Mouse (Mus musculus) heart, embryonic 15.5 days (tissue): ENCODE data around the gene Ubxn6. TPM values are rescaled to one million over a fixed set of nuclear protein-coding genes. Genes with fewer than 3 reads are reported as not detected.

Experiments used
- ATAC-seq: fragments of 200-750 bp; cut with Nextera tagmentation; replicated peaks from 2 replicates; pipeline ENCODE4 v1.8.0; 2017; ENCODE audit warnings: low read depth, moderate TSS enrichment; ENCODE audit not compliant: insufficient number of reproducible peaks, insufficient read depth, low FRiP score
- H3K27ac ChIP-seq: fragments of 300-500 bp; sonication (generic); 2 replicates; pipeline ENCODE4 v1.5.1; 2015; ENCODE audit warnings: mild to moderate bottlenecking, inconsistent platforms
- H3K27me3 ChIP-seq: fragments of 300-500 bp; sonication (generic); 2 replicates; pipeline ENCODE4 v1.6.1; 2015; ENCODE audit warnings: inconsistent platforms
- H3K36me3 ChIP-seq: fragments of 300-500 bp; sonication (generic); 2 replicates; pipeline ENCODE4 v1.6.1; 2015; ENCODE audit warnings: mild to moderate bottlenecking, inconsistent platforms
- H3K4me1 ChIP-seq: fragments of 300-500 bp; sonication (generic); replicated peaks from 2 replicates; pipeline ENCODE4 v1.6.1; 2015; ENCODE audit warnings: inconsistent platforms
- H3K4me2 ChIP-seq: fragments of 300-500 bp; sonication (generic); 2 replicates; pipeline ENCODE4 v1.6.1; 2015; ENCODE audit warnings: inconsistent platforms, mild to moderate bottlenecking, moderate library complexity
- H3K4me3 ChIP-seq: fragments of 300-500 bp; sonication (generic); 2 replicates; pipeline ENCODE4 v1.5.1; 2015; ENCODE audit warnings: mild to moderate bottlenecking, inconsistent platforms
- H3K9ac ChIP-seq: fragments of 300-500 bp; sonication (generic); 2 replicates; pipeline ENCODE4 v1.6.1; 2015; ENCODE audit warnings: mild to moderate bottlenecking, inconsistent platforms
- H3K9me3 ChIP-seq: fragments of 300-500 bp; sonication (generic); replicated peaks from 2 replicates; pipeline ENCODE4 v1.6.1; 2016; ENCODE audit warnings: inconsistent platforms
- WGBS: fragments of 180-500 bp; shearing (Covaris S2); methylation state at CpG from one replicate; pipeline ENCODE4 v1.1.7; 2015; ENCODE audit warnings: mixed read lengths; 5-methylcytosine and 5-hydroxymethylcytosine counted together
- polyA plus RNA-seq: library from polyadenylated mRNA; unstranded; fragments of >200 nt; fragmentation: Nextera tagmentation; extraction: Ambion mirVana; gene quantifications from 2 replicates; pipeline ENCODE4 v1.2.1, GENCODE M21; 2015

The Ubxn6 gene
- polyA plus RNA-seq, 1 experiment from 2014 or later = 45.0 TPM

GRCm38 (mm10) chr17:56032127-56032733 is 42.6 kb downstream of the Ubxn6 start:
- H3K9me3 ChIP-seq = no peaks in the 10 kb centered on the region
- no peak overlapping the region for H3K9ac ChIP-seq
- peaks cover 63% of the 10 kb centered on the region for H3K4me1 ChIP-seq
- ATAC-seq = no peak
- H3K27me3 ChIP-seq = no peaks in the 10 kb centered on the region
- WGBS = 65% methylated on average over 6 of the region's 6 CpGs
- H3K27ac ChIP-seq = no peak overlapping the region
- H3K4me3 ChIP-seq = no peak overlapping the region
- H3K4me2 ChIP-seq = no peak overlapping the region
- peaks cover 17% of the 10 kb centered on the region; the same call in 1 of the 2 replicates for H3K36me3 ChIP-seq

- Histone ChIP-seq H3K27ac (peak overlapping the region; percentile 40; the same call in 1 of the 2 replicates), H3K9me3 (no peaks in the 10 kb centered on the region), H3K4me2 (no peak overlapping the region), H3K4me1 (peaks cover 68% of the 10 kb centered on the region), H3K27me3 (no peaks in the 10 kb centered on the region), H3K36me3 (peaks cover 17% of the 10 kb centered on the region; the same call in 1 of the 2 replicates), H3K9ac (no peak overlapping the region; the same call in 1 of the 2 replicates), H3K4me3 (no peak overlapping the region)
- no peak for ATAC-seq
- WGBS = 93% methylated on average over 7 of the region's 7 CpGs
Observed at GRCm38 (mm10) chr17:56031431-56031830, 43.4 kb downstream of the Ubxn6 start.

- ATAC-seq = peak; percentile 17; the same call in 1 of the 2 replicates
- 31% methylated on average over 5 of the region's 5 CpGs for WGBS
- peaks cover 74% of the 10 kb centered on the region for H3K4me1 ChIP-seq
Observed at GRCm38 (mm10) chr17:56030919-56031318, 43.9 kb downstream of the Ubxn6 start.

GRCm38 (mm10) chr17:56030238-56030870 is 44.5 kb downstream of the Ubxn6 start:
- H3K4me3 ChIP-seq = no peak overlapping the region
- peaks cover 17% of the 10 kb centered on the region; the same call in 1 of the 2 replicates for H3K36me3 ChIP-seq
- no peaks in the 10 kb centered on the region for H3K9me3 ChIP-seq
- 79% methylated on average over 9 of the region's 9 CpGs for WGBS
- no peaks in the 10 kb centered on the region for H3K27me3 ChIP-seq
- H3K27ac ChIP-seq = 0 out of 2 replicates have a peak overlapping the region, but pooled peaks have one; percentile 40
- H3K4me2 ChIP-seq = no peak overlapping the region
- no peak for ATAC-seq
- H3K9ac ChIP-seq = no peak overlapping the region
- peaks cover 74% of the 10 kb centered on the region for H3K4me1 ChIP-seq

More at GRCm38 (mm10) chr17:56030919-56031318, 43.9 kb downstream of the Ubxn6 start:
- Histone ChIP-seq H3K4me3 (no peak overlapping the region), H3K9me3 (no peaks in the 10 kb centered on the region), H3K27me3 (no peaks in the 10 kb centered on the region), H3K36me3 (peaks cover 17% of the 10 kb centered on the region; the same call in 1 of the 2 replicates), H3K27ac (peak overlapping the region; percentile 40), H3K9ac (no peak overlapping the region), H3K4me2 (no peak overlapping the region)

- Histone ChIP-seq H3K27me3 (no peaks in the 10 kb centered on the region), H3K9me3 (no peaks in the 10 kb centered on the region), H3K4me1 (peaks cover 80% of the 10 kb centered on the region), H3K27ac (no peak overlapping the region), H3K4me3 (no peak overlapping the region), H3K36me3 (peaks cover 4% of the 10 kb centered on the region; the same call in 1 of the 2 replicates), H3K4me2 (no peak overlapping the region), H3K9ac (no peak overlapping the region)
- 86% methylated on average over 5 of the region's 5 CpGs for WGBS
- ATAC-seq = no peak
Observed at GRCm38 (mm10) chr17:56027801-56028441, 46.9 kb downstream of the Ubxn6 start.

DNA sequence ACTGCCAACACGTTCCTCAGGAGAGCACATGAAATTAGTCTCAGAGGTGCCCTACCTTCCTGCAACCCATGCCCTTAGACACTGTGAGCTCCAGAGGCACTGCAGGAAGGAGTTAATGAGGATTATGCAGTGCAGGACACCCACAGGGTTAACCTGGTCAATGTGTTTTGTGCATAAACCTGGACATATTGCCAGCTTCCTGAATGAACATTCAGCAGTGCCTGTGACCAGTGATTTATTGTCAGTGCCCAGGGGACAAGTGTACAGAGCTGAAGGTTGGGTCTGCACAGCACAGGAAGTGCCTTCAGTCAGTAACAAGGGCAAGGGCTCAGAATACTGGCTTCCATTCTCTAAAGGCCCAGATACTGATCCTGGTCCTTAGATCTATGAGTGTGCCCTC is 47.9 kb downstream of the Ubxn6 start:
- no peak for ATAC-seq
- 51% methylated on average over 1 of the region's 1 CpGs for WGBS
- H3K27ac ChIP-seq = peak overlapping the region; percentile 39

DNA sequence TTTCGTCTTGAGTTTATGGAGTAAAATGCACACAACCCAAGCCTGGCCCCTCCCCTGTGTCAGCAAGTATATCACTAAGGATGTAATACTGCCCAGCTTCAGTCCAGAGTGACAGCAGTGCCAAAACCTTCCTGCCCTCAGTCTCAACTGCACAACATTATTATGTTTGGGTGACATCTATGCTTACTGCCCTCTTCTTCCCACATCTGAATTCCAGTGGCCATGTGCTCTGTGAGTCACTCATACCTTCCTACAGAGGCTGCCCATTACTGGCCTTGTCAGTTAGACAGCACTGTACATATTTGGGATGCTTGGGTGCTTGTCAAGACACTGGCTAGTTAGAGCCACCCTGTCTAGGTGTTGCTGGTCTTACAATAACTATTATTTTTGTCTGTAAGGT is 48.5 kb downstream of the Ubxn6 start:
- H3K4me1 ChIP-seq = peaks cover 82% of the 10 kb centered on the region
- no peak overlapping the region for H3K4me3 ChIP-seq
- ATAC-seq = no peak
- no peaks in the 10 kb centered on the region for H3K27me3 ChIP-seq
- 0 out of 2 replicates have a peak overlapping the region, but pooled peaks have one; percentile 1 for H3K9ac ChIP-seq
- no peak overlapping the region for H3K4me2 ChIP-seq
- peaks cover 4% of the 10 kb centered on the region; the same call in 1 of the 2 replicates for H3K36me3 ChIP-seq
- 39% methylated on average over 1 of the region's 1 CpGs for WGBS
- H3K9me3 ChIP-seq = no peaks in the 10 kb centered on the region
- peak overlapping the region; percentile 39 for H3K27ac ChIP-seq

More for the DNA sequence above, 47.9 kb downstream of the Ubxn6 start:
- H3K27me3 ChIP-seq = no peaks in the 10 kb centered on the region
- H3K9me3 ChIP-seq = no peaks in the 10 kb centered on the region
- H3K4me3 ChIP-seq = no peak overlapping the region
- H3K4me2 ChIP-seq = no peak overlapping the region
- peaks cover 81% of the 10 kb centered on the region for H3K4me1 ChIP-seq
- 0 out of 2 replicates have a peak overlapping the region, but pooled peaks have one; percentile 1 for H3K9ac ChIP-seq
- H3K36me3 ChIP-seq = peaks cover 4% of the 10 kb centered on the region; the same call in 1 of the 2 replicates

DNA sequence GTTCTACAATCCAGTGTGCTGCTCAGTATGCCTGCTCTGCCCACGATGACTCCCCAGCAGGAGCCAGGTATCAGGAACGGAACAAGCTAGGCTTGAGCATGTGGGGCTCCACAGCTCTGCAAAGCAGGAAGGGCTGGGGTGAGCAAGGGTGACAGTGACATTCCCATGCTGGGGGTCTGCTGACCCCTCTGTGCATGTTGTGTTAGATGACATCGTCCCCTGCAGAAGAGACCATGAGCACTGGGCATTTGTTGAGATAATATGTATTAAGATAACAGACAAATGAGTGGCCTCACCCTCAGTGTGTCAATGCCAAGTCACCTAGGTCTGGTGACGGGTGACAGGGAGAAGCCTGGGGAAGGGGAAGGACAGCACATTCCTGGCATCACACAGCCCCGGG is 49.9 kb downstream of the Ubxn6 start:
- H3K27ac ChIP-seq = no peak overlapping the region
- 34% methylated on average over 5 of the region's 5 CpGs for WGBS

GRCm38 (mm10) chr17:56024476-56024875 is 50.4 kb downstream of the Ubxn6 start:
- Histone ChIP-seq H3K4me1 (peaks cover 80% of the 10 kb centered on the region), H3K36me3 (peaks cover 8% of the 10 kb centered on the region; the same call in 1 of the 2 replicates), H3K4me2 (no peak overlapping the region), H3K27me3 (no peaks in the 10 kb centered on the region), H3K27ac (no peak overlapping the region), H3K4me3 (no peak overlapping the region), H3K9ac (no peak overlapping the region; the same call in 1 of the 2 replicates), H3K9me3 (no peaks in the 10 kb centered on the region)
- no peak for ATAC-seq
- WGBS = 42% methylated on average over 2 of the region's 2 CpGs

More for the DNA sequence above, 49.9 kb downstream of the Ubxn6 start:
- Histone ChIP-seq H3K9me3 (no peaks in the 10 kb centered on the region), H3K36me3 (peaks cover 4% of the 10 kb centered on the region; the same call in 1 of the 2 replicates), H3K4me3 (no peak overlapping the region), H3K4me2 (no peak overlapping the region), H3K4me1 (peaks cover 80% of the 10 kb centered on the region), H3K27me3 (no peaks in the 10 kb centered on the region), H3K9ac (no peak overlapping the region)
- no peak for ATAC-seq

GRCm38 (mm10) chr17:56023386-56023785 is 51.4 kb downstream of the Ubxn6 start:
- peaks cover 16% of the 10 kb centered on the region for H3K36me3 ChIP-seq
- no peak overlapping the region for H3K4me2 ChIP-seq
- no peaks in the 10 kb centered on the region for H3K27me3 ChIP-seq
- H3K9me3 ChIP-seq = no peaks in the 10 kb centered on the region
- no peak overlapping the region for H3K4me3 ChIP-seq
- H3K27ac ChIP-seq = peak overlapping the region; percentile 15; the same call in 1 of the 2 replicates
- ATAC-seq = no peak
- H3K4me1 ChIP-seq = peaks cover 81% of the 10 kb centered on the region
- no peak overlapping the region for H3K9ac ChIP-seq
- WGBS = 44% methylated on average over 5 of the region's 5 CpGs

GRCm38 (mm10) chr17:56022989-56023290 is 51.9 kb downstream of the Ubxn6 start:
- Histone ChIP-seq H3K4me2 (no peak overlapping the region), H3K4me1 (peaks cover 78% of the 10 kb centered on the region), H3K4me3 (no peak overlapping the region), H3K9me3 (no peaks in the 10 kb centered on the region), H3K27ac (no peak overlapping the region), H3K9ac (no peak overlapping the region), H3K36me3 (peaks cover 20% of the 10 kb centered on the region), H3K27me3 (no peaks in the 10 kb centered on the region)
- WGBS = 76% methylated on average over 4 of the region's 4 CpGs
- no peak for ATAC-seq
